Mouse (Mus musculus): ENCODE measurements at regions not wholly inside any gene's neighbourhood (a gene's known extent, or its start where the extent isn't known, plus 50 kb on each side); places are given as distances from the start of the nearest gene placed in this dataset.
A peak's percentile ranks its signal among the peaks of the same experiment; 100 is the strongest.

DNA sequence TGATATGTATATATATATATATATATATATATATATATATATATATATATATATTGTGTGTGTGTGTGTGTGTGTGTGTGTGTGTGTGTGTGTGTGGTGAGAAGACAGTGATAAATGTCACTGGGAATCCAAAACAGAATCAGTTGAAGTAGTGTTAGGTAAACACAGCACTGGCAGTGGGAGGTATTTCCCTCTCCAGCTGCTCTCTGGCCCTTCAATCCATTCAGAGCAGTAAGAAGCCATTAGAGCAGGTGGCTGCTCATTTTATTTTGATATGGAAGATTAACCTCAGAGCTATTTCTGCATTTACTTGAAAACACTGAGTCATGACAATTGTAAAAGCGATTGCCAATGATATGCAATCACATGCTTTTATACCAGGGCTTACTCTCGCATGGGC is 2350.1 kb upstream of the Pcdh20 start:
- peak; percentile 40 for DNase-seq (ENCODE audit: low read depth)
- TF ChIP-seq CTCF (IDR thresholded peaks at IDR 0.05; ENCODE audit: borderline replicate concordance, extremely low read depth, insufficient read depth, insufficient read length) (no peak), POLR2A (IDR thresholded peaks at IDR 0.05; ENCODE audit: borderline replicate concordance, extremely low read depth, insufficient read depth, insufficient read length, poor library complexity, severe bottlenecking) (no peak)

- peak; percentile 63 for DNase-seq (ENCODE audit: low read depth)
These were observed 2339.0 kb upstream of the Pcdh20 start for GRCm38 (mm10) chr14:90810223-90810622.

GRCm38 (mm10) chr14:90789718-90790496 is 2318.7 kb upstream of the Pcdh20 start:
- TF ChIP-seq POLR2A (IDR thresholded peaks at IDR 0.05; ENCODE audit: borderline replicate concordance, extremely low read depth, insufficient read depth, insufficient read length, poor library complexity, severe bottlenecking) (no peak), CTCF (IDR thresholded peaks at IDR 0.05; ENCODE audit: borderline replicate concordance, extremely low read depth, insufficient read depth, insufficient read length) (no peak)
- no peak for DNase-seq (ENCODE audit: low read depth)

More at GRCm38 (mm10) chr14:90810223-90810622, 2339.0 kb upstream of the Pcdh20 start:
- TF ChIP-seq CTCF (IDR thresholded peaks at IDR 0.05; ENCODE audit: borderline replicate concordance, extremely low read depth, insufficient read depth, insufficient read length) (no peak), POLR2A (IDR thresholded peaks at IDR 0.05; ENCODE audit: borderline replicate concordance, extremely low read depth, insufficient read depth, insufficient read length, poor library complexity, severe bottlenecking) (no peak)

All from brain, embryonic 14.5 days (tissue).